Mouse (Mus musculus) testis, adult 2 months (tissue): ENCODE results near the gene Enox1. TPM values are rescaled to one million over a fixed set of nuclear protein-coding genes. Genes with fewer than 3 reads are reported as not detected.

Experiments
- H3K27ac ChIP-seq: fragments of 200-500 bp; 2 replicates; pipeline ENCODE4 v1.5.1; 2012; ENCODE audit warnings: low read depth, low read length; ENCODE audit not compliant: control insufficient read depth, insufficient read depth
- H3K27me3 ChIP-seq: fragments of 200-500 bp; 2 replicates; pipeline ENCODE4 v1.6.1; 2012; ENCODE audit warnings: mild to moderate bottlenecking, low read length, moderate library complexity; ENCODE audit not compliant: control insufficient read depth, insufficient read depth
- H3K36me3 ChIP-seq: fragments of 200-500 bp; 2 replicates; pipeline ENCODE4 v1.6.1; 2012; ENCODE audit warnings: mild to moderate bottlenecking, low read length; ENCODE audit not compliant: control insufficient read depth, insufficient read depth
- H3K4me1 ChIP-seq: fragments of 200-500 bp; 2 replicates; pipeline ENCODE4 v1.6.1; 2012; ENCODE audit warnings: low read length; ENCODE audit not compliant: control insufficient read depth, insufficient read depth
- H3K4me3 ChIP-seq: fragments of 200-500 bp; 2 replicates; pipeline ENCODE4 v1.5.1; 2012; ENCODE audit warnings: low read depth, mild to moderate bottlenecking, low read length, moderate library complexity, mixed read lengths; ENCODE audit not compliant: control insufficient read depth
- CTCF ChIP-seq: fragments of 200-500 bp; IDR thresholded peaks from 2 replicates; pipeline ENCODE4 v1.5.1; 2012; ENCODE audit warnings: low read depth, mild to moderate bottlenecking, inconsistent platforms, low read length, moderate library complexity; ENCODE audit not compliant: control insufficient read depth, insufficient read depth, insufficient replicate concordance
- POLR2A ChIP-seq: fragments of 200-500 bp; IDR thresholded peaks from 2 replicates; pipeline ENCODE4 v1.6.1; 2012; ENCODE audit warnings: low read depth, mild to moderate bottlenecking, inconsistent platforms, low read length, moderate library complexity; ENCODE audit not compliant: control insufficient read depth
- polyA plus RNA-seq: library from polyadenylated mRNA; depleted of rRNA; stranded (reverse); fragments of >200 nt; gene quantifications from 2 replicates; pipeline ENCODE4 v1.2.3, GENCODE M21; 2012

Gene Enox1
- polyA plus RNA-seq, 1 experiment = 3.9 TPM

- Histone ChIP-seq H3K27ac (no peak overlapping the region), H3K4me1 (no peaks in the 10 kb centered on the region), H3K36me3 (no peaks in the 10 kb centered on the region), H3K27me3 (no peaks in the 10 kb centered on the region), H3K4me3 (no peak overlapping the region)
- no peak for TF ChIP-seq CTCF
- TF ChIP-seq POLR2A = no peak
Observed at GRCm38 (mm10) chr14:77351803-77352352, 195.3 kb downstream of the Enox1 start.

- no peak overlapping the region for H3K4me3 ChIP-seq
- no peaks in the 10 kb centered on the region for H3K4me1 ChIP-seq
- H3K27ac ChIP-seq = no peak overlapping the region
- TF ChIP-seq POLR2A = no peak
- no peak for TF ChIP-seq CTCF
- H3K27me3 ChIP-seq = no peaks in the 10 kb centered on the region
- H3K36me3 ChIP-seq = no peaks in the 10 kb centered on the region
Observed at GRCm38 (mm10) chr14:77362662-77363061, 206.1 kb downstream of the Enox1 start.

GRCm38 (mm10) chr14:77368411-77368810 lies 211.8 kb downstream of the Enox1 start:
- H3K27ac ChIP-seq = no peak overlapping the region
- H3K4me3 ChIP-seq = no peak overlapping the region
- no peaks in the 10 kb centered on the region for H3K4me1 ChIP-seq
- no peaks in the 10 kb centered on the region for H3K36me3 ChIP-seq
- TF ChIP-seq POLR2A (no peak), CTCF (no peak)
- no peaks in the 10 kb centered on the region for H3K27me3 ChIP-seq

GRCm38 (mm10) chr14:77369070-77369469 lies 212.5 kb downstream of the Enox1 start:
- TF ChIP-seq CTCF (no peak), POLR2A (no peak)

GRCm38 (mm10) chr14:77370521-77370920 lies 214.0 kb downstream of the Enox1 start:
- no peak overlapping the region for H3K27ac ChIP-seq
- TF ChIP-seq CTCF (no peak), POLR2A (no peak)
- no peak overlapping the region for H3K4me3 ChIP-seq
- H3K36me3 ChIP-seq = no peaks in the 10 kb centered on the region
- H3K27me3 ChIP-seq = no peaks in the 10 kb centered on the region
- H3K4me1 ChIP-seq = no peaks in the 10 kb centered on the region

More at GRCm38 (mm10) chr14:77369070-77369469, 212.5 kb downstream of the Enox1 start:
- Histone ChIP-seq H3K27me3 (no peaks in the 10 kb centered on the region), H3K27ac (no peak overlapping the region), H3K4me1 (no peaks in the 10 kb centered on the region), H3K36me3 (no peaks in the 10 kb centered on the region), H3K4me3 (no peak overlapping the region)

- no peak overlapping the region for H3K27ac ChIP-seq
Observed at GRCm38 (mm10) chr14:77371977-77372376, 215.4 kb downstream of the Enox1 start.

GRCm38 (mm10) chr14:77373119-77373518 lies 216.6 kb downstream of the Enox1 start:
- Histone ChIP-seq H3K36me3 (no peaks in the 10 kb centered on the region), H3K4me3 (no peak overlapping the region), H3K27me3 (no peaks in the 10 kb centered on the region), H3K4me1 (no peaks in the 10 kb centered on the region), H3K27ac (no peak overlapping the region)
- TF ChIP-seq CTCF = no peak
- no peak for TF ChIP-seq POLR2A

More at GRCm38 (mm10) chr14:77371977-77372376, 215.4 kb downstream of the Enox1 start:
- Histone ChIP-seq H3K27me3 (no peaks in the 10 kb centered on the region), H3K36me3 (no peaks in the 10 kb centered on the region), H3K4me1 (no peaks in the 10 kb centered on the region), H3K4me3 (no peak overlapping the region)
- no peak for TF ChIP-seq POLR2A
- no peak for TF ChIP-seq CTCF

GRCm38 (mm10) chr14:77375054-77375453 lies 218.5 kb downstream of the Enox1 start:
- Histone ChIP-seq H3K36me3 (no peaks in the 10 kb centered on the region), H3K27ac (no peak overlapping the region), H3K27me3 (no peaks in the 10 kb centered on the region), H3K4me1 (no peaks in the 10 kb centered on the region), H3K4me3 (no peak overlapping the region)
- TF ChIP-seq POLR2A (no peak), CTCF (no peak)
